Mouse (Mus musculus) heart, adult 2 months (tissue): ENCODE results near the gene 1500011B03Rik.

Experiments
- CTCF ChIP-seq: fragments of 200-600 bp; IDR thresholded peaks from 2 replicates; pipeline ENCODE4 v1.8.1; 2022; ENCODE audit warnings: antibody characterized with exemption, mild to moderate bottlenecking, moderate library complexity
- EP300 ChIP-seq: fragments of 200-500 bp; IDR thresholded peaks from 2 replicates; pipeline ENCODE4 v1.6.1; 2011; ENCODE audit warnings: low read depth, low read length, control low read depth; ENCODE audit not compliant: insufficient read depth
- POLR2A ChIP-seq: fragments of 200-500 bp; IDR thresholded peaks from 2 replicates; pipeline ENCODE4 v1.6.1; 2011; ENCODE audit warnings: mild to moderate bottlenecking, low read depth, low read length, control low read depth; ENCODE audit not compliant: insufficient read depth

- TF ChIP-seq CTCF (no peak), EP300 (no peak), POLR2A (no peak)
Observed at GRCm38 (mm10) chr5:114865279-114865678, 42.0 kb upstream of the 1500011B03Rik start.
